Mouse (Mus musculus): ENCODE data around the gene Phf10. TPM values are rescaled to one million over a fixed set of nuclear protein-coding genes. Genes with fewer than 3 reads are reported as not detected.
A peak's percentile ranks its signal among the peaks of the same experiment; 100 is the strongest.
"Not testable (repeated sequence)": the region's sequence is repeated elsewhere in the genome, so short reads cannot be mapped to it uniquely, and the experiment has no call there.

Phf10 gene
- polyA plus RNA-seq, 1 experiment from 2014 or later: 25.2 TPM

- not testable (repeated sequence) for H3K36me3 ChIP-seq (ENCODE audit: control insufficient read depth, insufficient read depth, low read length); DNase-seq; H3K4me3 ChIP-seq (replicated peaks; ENCODE audit: low read depth, low read length); H3K9ac ChIP-seq (replicated peaks; ENCODE audit: low read length); H3K9me3 ChIP-seq (ENCODE audit: control insufficient read depth, low read length); H3K27ac ChIP-seq (replicated peaks; ENCODE audit: low read depth, low read length); H3K4me2 ChIP-seq (ENCODE audit: low read length); H3K4me1 ChIP-seq (ENCODE audit: control insufficient read depth, insufficient read depth, low read length); H3K27me3 ChIP-seq (ENCODE audit: control insufficient read depth, insufficient read depth, low read length)
- peak; percentile 98 for ATAC-seq (ENCODE audit: low FRiP score, low TSS enrichment)
- WGBS: no CpG with 5 or more reads among the region's 60 CpGs
These were observed 17.4 kb upstream of the Phf10 start, which contains the start of the genes 9030025P20Rik and Gm3417 for GRCm38 (mm10) chr17:14978362-14979038. TSS of gene 9030025P20Rik (plus strand) at chr17:14978468. TSS of gene Gm3417 (minus strand) at chr17:14978790.

- H3K27ac ChIP-seq (replicated peaks; ENCODE audit: low read depth, low read length); H3K4me1 ChIP-seq (ENCODE audit: control insufficient read depth, insufficient read depth, low read length); H3K4me2 ChIP-seq (ENCODE audit: low read length); H3K27me3 ChIP-seq (ENCODE audit: control insufficient read depth, insufficient read depth, low read length); H3K9me3 ChIP-seq (ENCODE audit: control insufficient read depth, low read length); H3K4me3 ChIP-seq (replicated peaks; ENCODE audit: low read depth, low read length); H3K36me3 ChIP-seq (ENCODE audit: control insufficient read depth, insufficient read depth, low read length); DNase-seq; H3K9ac ChIP-seq (replicated peaks; ENCODE audit: low read length): not testable (repeated sequence)
- ATAC-seq (ENCODE audit: low FRiP score, low TSS enrichment): peak; percentile 4; the same call in 1 of the 2 replicates
- WGBS: under 1% methylated on average over 4 of the region's 7 CpGs
These were observed 16.8 kb upstream of the Phf10 start for GRCm38 (mm10) chr17:14977718-14978361.

GRCm38 (mm10) chr17:14968373-14968913, 7.4 kb upstream of the Phf10 start:
- WGBS: no CpG with 5 or more reads among the region's 6 CpGs
- H3K4me1 ChIP-seq (ENCODE audit: control insufficient read depth, insufficient read depth, low read length); ATAC-seq (ENCODE audit: low FRiP score, low TSS enrichment); H3K9ac ChIP-seq (replicated peaks; ENCODE audit: low read length); H3K27ac ChIP-seq (replicated peaks; ENCODE audit: low read depth, low read length); DNase-seq; H3K4me3 ChIP-seq (replicated peaks; ENCODE audit: low read depth, low read length); H3K9me3 ChIP-seq (ENCODE audit: control insufficient read depth, low read length); H3K27me3 ChIP-seq (ENCODE audit: control insufficient read depth, insufficient read depth, low read length); H3K4me2 ChIP-seq (ENCODE audit: low read length); H3K36me3 ChIP-seq (ENCODE audit: control insufficient read depth, insufficient read depth, low read length): not testable (repeated sequence)

- H3K27me3 ChIP-seq (ENCODE audit: control insufficient read depth, insufficient read depth, low read length); H3K36me3 ChIP-seq (ENCODE audit: control insufficient read depth, insufficient read depth, low read length); H3K4me2 ChIP-seq (ENCODE audit: low read length); DNase-seq; H3K9me3 ChIP-seq (ENCODE audit: control insufficient read depth, low read length); H3K4me1 ChIP-seq (ENCODE audit: control insufficient read depth, insufficient read depth, low read length); H3K4me3 ChIP-seq (replicated peaks; ENCODE audit: low read depth, low read length); H3K9ac ChIP-seq (replicated peaks; ENCODE audit: low read length); H3K27ac ChIP-seq (replicated peaks; ENCODE audit: low read depth, low read length): not testable (repeated sequence)
- no CpG with 5 or more reads among the region's 44 CpGs for WGBS
- ATAC-seq (ENCODE audit: low FRiP score, low TSS enrichment): peak; percentile 94
These were observed 583 bp upstream of the Phf10 start for GRCm38 (mm10) chr17:14961557-14962154.

- peak overlapping the region; percentile 65; the same call in 1 of the 2 replicates for H3K9ac ChIP-seq (replicated peaks; ENCODE audit: low read length)
- peak; percentile 11; the same call in 1 of the 2 replicates for ATAC-seq (ENCODE audit: low FRiP score, low TSS enrichment)
- peak overlapping the region; percentile 94 for H3K4me2 ChIP-seq (ENCODE audit: low read length)
- 1% methylated on average over 19 of the region's 23 CpGs for WGBS
- H3K4me3 ChIP-seq (replicated peaks; ENCODE audit: low read depth, low read length): peak overlapping the region; percentile 59
- H3K27ac ChIP-seq (replicated peaks; ENCODE audit: low read depth, low read length): no peak overlapping the region
- H3K9me3 ChIP-seq (ENCODE audit: control insufficient read depth, low read length): no peaks in the 10 kb centered on the region
- H3K27me3 ChIP-seq (ENCODE audit: control insufficient read depth, insufficient read depth, low read length): no peaks in the 10 kb centered on the region
- H3K4me1 ChIP-seq (ENCODE audit: control insufficient read depth, insufficient read depth, low read length): peaks cover 9% of the 10 kb centered on the region
- DNase-seq: peak; percentile 13
- H3K36me3 ChIP-seq (ENCODE audit: control insufficient read depth, insufficient read depth, low read length): no peaks in the 10 kb centered on the region
These were observed 553 bp downstream of the Phf10 start for GRCm38 (mm10) chr17:14960520-14960919.

GRCm38 (mm10) chr17:14959979-14960378, 1.1 kb downstream of the Phf10 start:
- Histone ChIP-seq H3K4me1 (ENCODE audit: control insufficient read depth, insufficient read depth, low read length) (peaks cover 9% of the 10 kb centered on the region), H3K4me3 (replicated peaks; ENCODE audit: low read depth, low read length) (peak overlapping the region; percentile 18), H3K9ac (replicated peaks; ENCODE audit: low read length) (peak overlapping the region; percentile 35; the same call in 1 of the 2 replicates), H3K36me3 (ENCODE audit: control insufficient read depth, insufficient read depth, low read length) (no peaks in the 10 kb centered on the region), H3K27me3 (ENCODE audit: control insufficient read depth, insufficient read depth, low read length) (no peaks in the 10 kb centered on the region), H3K27ac (replicated peaks; ENCODE audit: low read depth, low read length) (no peak overlapping the region), H3K9me3 (ENCODE audit: control insufficient read depth, low read length) (no peaks in the 10 kb centered on the region), H3K4me2 (ENCODE audit: low read length) (peak overlapping the region; percentile 94)
- WGBS: 25% methylated on average over 3 of the region's 3 CpGs
- DNase-seq (peak; percentile 8), ATAC-seq (ENCODE audit: low FRiP score, low TSS enrichment) (no peak)

- H3K27ac ChIP-seq (replicated peaks; ENCODE audit: low read depth, low read length): no peak overlapping the region
- peaks cover 11% of the 10 kb centered on the region for H3K36me3 ChIP-seq (ENCODE audit: control insufficient read depth, insufficient read depth, low read length)
- H3K9ac ChIP-seq (replicated peaks; ENCODE audit: low read length): no peak overlapping the region
- peaks cover 9% of the 10 kb centered on the region for H3K4me1 ChIP-seq (ENCODE audit: control insufficient read depth, insufficient read depth, low read length)
- 94% methylated on average over 5 of the region's 5 CpGs for WGBS
- no peak overlapping the region for H3K4me3 ChIP-seq (replicated peaks; ENCODE audit: low read depth, low read length)
- H3K9me3 ChIP-seq (ENCODE audit: control insufficient read depth, low read length): no peaks in the 10 kb centered on the region
- H3K4me2 ChIP-seq (ENCODE audit: low read length): no peak overlapping the region
- H3K27me3 ChIP-seq (ENCODE audit: control insufficient read depth, insufficient read depth, low read length): no peaks in the 10 kb centered on the region
- DNase-seq (no peak), ATAC-seq (ENCODE audit: low FRiP score, low TSS enrichment) (no peak)
These were observed 2.3 kb downstream of the Phf10 start for GRCm38 (mm10) chr17:14958686-14959327.

- 94% methylated on average over 8 of the region's 8 CpGs for WGBS
- Histone ChIP-seq H3K27ac (replicated peaks; ENCODE audit: low read depth, low read length) (no peak overlapping the region), H3K27me3 (ENCODE audit: control insufficient read depth, insufficient read depth, low read length) (no peaks in the 10 kb centered on the region), H3K4me2 (ENCODE audit: low read length) (no peak overlapping the region), H3K4me1 (ENCODE audit: control insufficient read depth, insufficient read depth, low read length) (no peaks in the 10 kb centered on the region), H3K9me3 (ENCODE audit: control insufficient read depth, low read length) (no peaks in the 10 kb centered on the region), H3K36me3 (ENCODE audit: control insufficient read depth, insufficient read depth, low read length) (peaks cover 57% of the 10 kb centered on the region), H3K9ac (replicated peaks; ENCODE audit: low read length) (no peak overlapping the region), H3K4me3 (replicated peaks; ENCODE audit: low read depth, low read length) (no peak overlapping the region)
- no peak for DNase-seq
- no peak for ATAC-seq (ENCODE audit: low FRiP score, low TSS enrichment)
These were observed 7.6 kb downstream of the Phf10 start for GRCm38 (mm10) chr17:14953452-14953851.
